Mouse (Mus musculus) hematopoietic multipotent progenitor cell, adult 10-12 weeks (in vitro differentiated cells): Measurements from ENCODE around the gene Slco4c1. TPM values are rescaled to one million over a fixed set of nuclear protein-coding genes. Genes with fewer than 3 reads are reported as not detected.

Source experiments
- polyA plus RNA-seq: library from polyadenylated mRNA; stranded (reverse); fragments of >175 nt; gene quantifications from 2 replicates; pipeline ENCODE4 v1.2.3, GENCODE M21; 2012; ENCODE audit warnings: low replicate concordance

Slco4c1 gene
- polyA plus RNA-seq: 0.25 and 0.48 TPM in 2 replicates

GRCm38 (mm10) chr1:96871528-96872360 is at the start of gene Slco4c1:
Gene Slco4c1, minus strand, starts transcription at chr1:96872171.

